Mouse (Mus musculus) liver, embryonic 13.5 days (tissue): ENCODE results near the gene Gucy2g. TPM values are rescaled to one million over a fixed set of nuclear protein-coding genes. Genes with fewer than 3 reads are reported as not detected.
A peak's percentile ranks its signal among the peaks of the same experiment; 100 is the strongest.

Experiments
- ATAC-seq: fragments of 200-750 bp; cut with Nextera tagmentation; 2 replicates; pipeline ENCODE4 v1.8.0; 2017; ENCODE audit warnings: low read depth, mild to moderate bottlenecking, moderate number of reproducible peaks, moderate library complexity
- DNase-seq: peaks from one replicate; pipeline ENCODE4 v3.0.0; 2022
- H3K27ac ChIP-seq: fragments of 300-500 bp; sonication (generic); 2 replicates; pipeline ENCODE4 v1.5.1; 2015; ENCODE audit warnings: moderate library complexity, mild to moderate bottlenecking, inconsistent platforms
- H3K27me3 ChIP-seq: fragments of 300-500 bp; sonication (generic); 2 replicates; pipeline ENCODE4 v1.6.1; 2015; ENCODE audit warnings: mild to moderate bottlenecking, inconsistent platforms
- H3K36me3 ChIP-seq: fragments of 300-500 bp; sonication (generic); 2 replicates; pipeline ENCODE4 v1.6.1; 2015; ENCODE audit warnings: mild to moderate bottlenecking, inconsistent platforms
- H3K4me1 ChIP-seq: fragments of 300-500 bp; sonication (generic); replicated peaks from 2 replicates; pipeline ENCODE4 v1.6.1; 2015; ENCODE audit warnings: inconsistent platforms
- H3K4me2 ChIP-seq: fragments of 300-500 bp; sonication (generic); 2 replicates; pipeline ENCODE4 v1.6.1; 2015; ENCODE audit warnings: inconsistent platforms, mild to moderate bottlenecking, moderate library complexity
- H3K4me3 ChIP-seq: fragments of 300-500 bp; sonication (generic); replicated peaks from 2 replicates; pipeline ENCODE4 v1.5.1; 2015; ENCODE audit warnings: mild to moderate bottlenecking, inconsistent platforms
- H3K9ac ChIP-seq: fragments of 300-500 bp; sonication (generic); 2 replicates; pipeline ENCODE4 v1.6.1; 2015; ENCODE audit warnings: mild to moderate bottlenecking, inconsistent platforms
- H3K9me3 ChIP-seq: fragments of 300-500 bp; sonication (generic); replicated peaks from 2 replicates; pipeline ENCODE4 v1.6.1; 2016; ENCODE audit warnings: inconsistent platforms
- WGBS: fragments of 180-500 bp; shearing (Covaris S2); methylation state at CpG from one replicate; pipeline ENCODE4 v1.1.7; 2015; ENCODE audit not compliant: insufficient replicate concordance; 5-methylcytosine and 5-hydroxymethylcytosine counted together
- polyA plus RNA-seq: library from polyadenylated mRNA; unstranded; fragments of >200 nt; fragmentation: Nextera tagmentation; extraction: Ambion mirVana; gene quantifications from 2 replicates; pipeline ENCODE4 v1.2.1, GENCODE M21; 2015

The Gucy2g gene
- polyA plus RNA-seq, 1 experiment from 2014 or later: not detected

- peak overlapping the region; percentile 36 for H3K27ac ChIP-seq
Observed at GRCm38 (mm10) chr19:55260389-55261184, 19.6 kb upstream of the Gucy2g start.

GRCm38 (mm10) chr19:55258514-55258913 is 17.5 kb upstream of the Gucy2g start:
- WGBS: 66% methylated on average over 5 of the region's 5 CpGs
- ATAC-seq: peak; percentile 5; the same call in 1 of the 2 replicates
- Histone ChIP-seq H3K36me3 (peaks cover 12% of the 10 kb centered on the region), H3K27me3 (no peaks in the 10 kb centered on the region), H3K27ac (peak overlapping the region; percentile 36; the same call in 1 of the 2 replicates), H3K9ac (no peak overlapping the region), H3K4me1 (peaks cover 87% of the 10 kb centered on the region), H3K4me2 (peak overlapping the region; percentile 6), H3K9me3 (no peaks in the 10 kb centered on the region), H3K4me3 (no peak overlapping the region)
- no peak for DNase-seq

More at GRCm38 (mm10) chr19:55260389-55261184, 19.6 kb upstream of the Gucy2g start:
- no peak for DNase-seq
- Histone ChIP-seq H3K9ac (no peak overlapping the region), H3K4me2 (peak overlapping the region; percentile 1; the same call in 1 of the 2 replicates), H3K4me1 (peaks cover 88% of the 10 kb centered on the region), H3K9me3 (no peaks in the 10 kb centered on the region), H3K36me3 (peaks cover 17% of the 10 kb centered on the region), H3K27me3 (no peaks in the 10 kb centered on the region), H3K4me3 (no peak overlapping the region)
- WGBS: 50% methylated on average over 12 of the region's 12 CpGs
- ATAC-seq: no peak

- peaks cover 12% of the 10 kb centered on the region for H3K36me3 ChIP-seq
- H3K4me3 ChIP-seq: no peak overlapping the region
- no peaks in the 10 kb centered on the region for H3K27me3 ChIP-seq
- peak overlapping the region; percentile 11 for H3K4me2 ChIP-seq
- no peak for DNase-seq
- ATAC-seq: peak; percentile 4; the same call in 1 of the 2 replicates
- H3K27ac ChIP-seq: peak overlapping the region; percentile 76
- no peaks in the 10 kb centered on the region for H3K9me3 ChIP-seq
- peaks cover 87% of the 10 kb centered on the region for H3K4me1 ChIP-seq
- 27% methylated on average over 5 of the region's 5 CpGs for WGBS
- peak overlapping the region; percentile 32; the same call in 1 of the 2 replicates for H3K9ac ChIP-seq
Observed at GRCm38 (mm10) chr19:55257656-55258375, 16.8 kb upstream of the Gucy2g start.

- H3K27ac ChIP-seq: peak overlapping the region; percentile 76
- ATAC-seq (no peak), DNase-seq (no peak)
- no peaks in the 10 kb centered on the region for H3K9me3 ChIP-seq
- peaks cover 86% of the 10 kb centered on the region for H3K4me1 ChIP-seq
- H3K27me3 ChIP-seq: no peaks in the 10 kb centered on the region
- peaks cover 8% of the 10 kb centered on the region; the same call in 1 of the 2 replicates for H3K36me3 ChIP-seq
- no peak overlapping the region for H3K4me3 ChIP-seq
- peak overlapping the region; percentile 84 for H3K4me2 ChIP-seq
- 74% methylated on average over 9 of the region's 9 CpGs for WGBS
- H3K9ac ChIP-seq: 0 out of 2 replicates have a peak overlapping the region, but pooled peaks have one; percentile 32
Observed at GRCm38 (mm10) chr19:55256156-55256555, 15.1 kb upstream of the Gucy2g start.

- DNase-seq (peak; percentile 64), ATAC-seq (peak; percentile 65)
- Histone ChIP-seq H3K4me3 (peak overlapping the region; percentile 76), H3K36me3 (peaks cover 8% of the 10 kb centered on the region; the same call in 1 of the 2 replicates), H3K9ac (peak overlapping the region; percentile 90), H3K27ac (peak overlapping the region; percentile 92), H3K4me1 (peaks cover 84% of the 10 kb centered on the region), H3K27me3 (no peaks in the 10 kb centered on the region), H3K4me2 (peak overlapping the region; percentile 84), H3K9me3 (no peaks in the 10 kb centered on the region)
- 6% methylated on average over 5 of the region's 5 CpGs for WGBS
Observed at GRCm38 (mm10) chr19:55254513-55255016, 13.5 kb upstream of the Gucy2g start.

- peak overlapping the region; percentile 90 for H3K9ac ChIP-seq
- ATAC-seq (peak; percentile 73), DNase-seq (peak; percentile 60)
- H3K4me3 ChIP-seq: peak overlapping the region; percentile 76
- H3K36me3 ChIP-seq: peaks cover 8% of the 10 kb centered on the region; the same call in 1 of the 2 replicates
- under 1% methylated on average over 32 of the region's 32 CpGs for WGBS
- H3K4me2 ChIP-seq: peak overlapping the region; percentile 84
- H3K9me3 ChIP-seq: no peaks in the 10 kb centered on the region
- no peaks in the 10 kb centered on the region for H3K27me3 ChIP-seq
- peak overlapping the region; percentile 92 for H3K27ac ChIP-seq
- H3K4me1 ChIP-seq: peaks cover 79% of the 10 kb centered on the region
Observed at GRCm38 (mm10) chr19:55253570-55254441, 12.8 kb upstream of the Gucy2g start.

GRCm38 (mm10) chr19:55253239-55253569 is 12.2 kb upstream of the Gucy2g start:
- ATAC-seq (no peak; the same call in 1 of the 2 replicates), DNase-seq (no peak)
- Histone ChIP-seq H3K9ac (peak overlapping the region; percentile 90), H3K4me3 (peak overlapping the region; percentile 76), H3K4me2 (peak overlapping the region; percentile 84), H3K4me1 (peaks cover 77% of the 10 kb centered on the region), H3K27ac (peak overlapping the region; percentile 92), H3K9me3 (no peaks in the 10 kb centered on the region), H3K36me3 (peaks cover 8% of the 10 kb centered on the region; the same call in 1 of the 2 replicates), H3K27me3 (no peaks in the 10 kb centered on the region)
- 0% methylated on average over 9 of the region's 9 CpGs for WGBS

- ATAC-seq (no peak), DNase-seq (no peak)
- Histone ChIP-seq H3K4me1 (peaks cover 72% of the 10 kb centered on the region), H3K36me3 (0 out of 2 replicates have a peak, but pooled peaks cover under 1% of the 10 kb centered on the region), H3K4me3 (no peak within 1 kb of the TSS), H3K9ac (0 out of 2 replicates have a peak within 1 kb of the TSS, but pooled peaks have one; percentile 34), H3K27ac (no peak within 1 kb of the TSS; the same call in 1 of the 2 replicates), H3K27me3 (no peaks in the 10 kb centered on the region), H3K9me3 (no peaks in the 10 kb centered on the region), H3K4me2 (peak within 1 kb of the TSS; percentile 84)
- WGBS: 78% methylated on average over 9 of the region's 9 CpGs
Observed at GRCm38 (mm10) chr19:55251383-55252124, 10.5 kb upstream of the Gucy2g start, which contains the start of gene Acsl5. TSS of gene Acsl5 (plus strand) at chr19:55251938.

- H3K27me3 ChIP-seq: no peaks in the 10 kb centered on the region
- H3K9me3 ChIP-seq: no peaks in the 10 kb centered on the region
- no peak overlapping the region for H3K4me2 ChIP-seq
- 71% methylated on average over 5 of the region's 5 CpGs for WGBS
- no peak overlapping the region for H3K4me3 ChIP-seq
- peaks cover 65% of the 10 kb centered on the region for H3K4me1 ChIP-seq
- DNase-seq (no peak), ATAC-seq (no peak)
- H3K27ac ChIP-seq: no peak overlapping the region
- no peak overlapping the region for H3K9ac ChIP-seq
- H3K36me3 ChIP-seq: no peaks in the 10 kb centered on the region
Observed at GRCm38 (mm10) chr19:55250451-55250850, 9.4 kb upstream of the Gucy2g start.
